Mouse (Mus musculus) hindbrain, embryonic 14.5 days (tissue): ENCODE data around the gene Atg2b. TPM values are rescaled to one million over a fixed set of nuclear protein-coding genes. Genes with fewer than 3 reads are reported as not detected.
A peak's percentile ranks its signal among the peaks of the same experiment; 100 is the strongest.

Source experiments
- ATAC-seq: fragments of 200-750 bp; cut with Nextera tagmentation; 2 replicates; pipeline ENCODE4 v1.8.0; 2017; ENCODE audit warnings: moderate number of reproducible peaks, mild to moderate bottlenecking, moderate TSS enrichment, moderate library complexity; ENCODE audit not compliant: low FRiP score
- DNase-seq: peaks from one replicate; pipeline ENCODE4 v3.0.0-alpha.2; 2015; ENCODE audit warnings: low spot score
- H3K27ac ChIP-seq: fragments of 300-500 bp; sonication (generic); 2 replicates; pipeline ENCODE4 v1.5.1; 2014; ENCODE audit warnings: mild to moderate bottlenecking, moderate library complexity
- H3K27me3 ChIP-seq: fragments of 300-500 bp; sonication (generic); 2 replicates; pipeline ENCODE4 v1.6.1; 2014; ENCODE audit warnings: mild to moderate bottlenecking, low read length, mixed read lengths; ENCODE audit not compliant: control insufficient read depth, insufficient read depth
- H3K36me3 ChIP-seq: fragments of 300-500 bp; sonication (generic); replicated peaks from 2 replicates; pipeline ENCODE4 v1.6.1; 2014; ENCODE audit not compliant: control insufficient read depth, insufficient read depth
- H3K4me1 ChIP-seq: fragments of 300-500 bp; sonication (generic); replicated peaks from 2 replicates; pipeline ENCODE4 v1.6.1; 2014; ENCODE audit warnings: antibody characterized with exemption, low read length, mixed read lengths; ENCODE audit not compliant: control insufficient read depth, insufficient read depth
- H3K4me2 ChIP-seq: fragments of 300-500 bp; sonication (generic); replicated peaks from 2 replicates; pipeline ENCODE4 v1.6.1; 2014; ENCODE audit warnings: mild to moderate bottlenecking, moderate library complexity
- H3K4me3 ChIP-seq: fragments of 300-500 bp; sonication (generic); replicated peaks from 2 replicates; pipeline ENCODE4 v1.5.1; 2014; ENCODE audit warnings: mild to moderate bottlenecking, low read length
- H3K9ac ChIP-seq: fragments of 300-500 bp; sonication (generic); 2 replicates; pipeline ENCODE4 v1.6.1; 2014
- H3K9me3 ChIP-seq: fragments of 300-500 bp; sonication (generic); 2 replicates; pipeline ENCODE4 v1.6.1; 2016; ENCODE audit warnings: low read length; ENCODE audit not compliant: control insufficient read depth
- WGBS: fragments of 180-500 bp; shearing (Covaris S2); extraction: QIAGEN DNeasy Blood & Tissue Kit; methylation state at CpG from one replicate; pipeline ENCODE4 v1.1.7; 2014; 5-methylcytosine and 5-hydroxymethylcytosine counted together
- polyA plus RNA-seq: library from polyadenylated mRNA; unstranded; fragments of >200 nt; fragmentation: Nextera tagmentation; extraction: Ambion mirVana; gene quantifications from 2 replicates; pipeline ENCODE4 v1.2.1, GENCODE M21; 2014

The Atg2b gene
- 18.2 and 18.4 TPM in 2 replicates for polyA plus RNA-seq

DNA sequence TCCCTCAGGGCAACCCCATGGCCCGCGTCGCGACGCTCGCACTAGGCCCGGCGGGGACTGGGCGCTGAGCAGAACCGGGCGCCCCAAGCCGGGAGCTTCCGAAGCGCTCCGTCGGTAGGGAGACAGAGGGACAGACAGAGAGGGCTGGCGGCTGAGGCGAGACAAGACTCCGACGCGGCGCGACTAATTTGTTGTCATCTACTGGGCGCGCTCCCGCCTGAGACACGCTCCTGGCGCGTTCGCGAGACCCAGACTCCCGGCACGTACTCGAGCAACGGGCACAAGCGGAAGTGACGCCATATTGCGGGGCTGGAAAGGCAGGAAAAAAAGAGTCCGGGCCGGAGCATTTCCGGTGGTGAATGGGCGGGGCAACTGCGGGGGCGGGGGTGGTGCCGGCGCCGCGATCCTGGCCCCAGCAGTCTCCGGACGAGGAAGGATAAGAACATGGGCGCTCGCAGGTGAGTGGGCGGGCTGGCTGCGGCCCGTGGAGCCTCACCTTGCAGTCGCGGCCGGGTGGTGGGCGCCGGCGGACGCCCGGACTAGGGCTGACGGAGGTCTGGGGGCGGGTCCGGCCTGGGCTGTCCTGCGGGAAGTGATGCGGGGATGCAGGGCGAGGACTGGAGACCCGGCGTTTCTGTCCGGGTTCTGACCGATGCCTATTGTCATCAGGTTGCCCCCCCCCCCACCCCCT lies at the start of gene Atg2b:
Gene Atg2b (minus strand): TSS at position 211 of the 691 bp plus-strand sequence.
- peak; percentile 99 for DNase-seq
- H3K36me3 ChIP-seq = peaks cover 17% of the 10 kb centered on the region
- peak within 1 kb of the TSS; percentile 86 for H3K4me3 ChIP-seq
- H3K9me3 ChIP-seq = no peaks in the 10 kb centered on the region
- peaks cover 31% of the 10 kb centered on the region for H3K4me1 ChIP-seq
- peak within 1 kb of the TSS; percentile 95 for H3K27ac ChIP-seq
- H3K4me2 ChIP-seq = peak within 1 kb of the TSS; percentile 84
- 3% methylated on average over 70 of the region's 73 CpGs for whole genome bisulfite sequencing
- H3K9ac ChIP-seq = peak within 1 kb of the TSS; percentile 82
- ATAC-seq = peak; percentile 92
- H3K27me3 ChIP-seq = no peaks in the 10 kb centered on the region

DNA sequence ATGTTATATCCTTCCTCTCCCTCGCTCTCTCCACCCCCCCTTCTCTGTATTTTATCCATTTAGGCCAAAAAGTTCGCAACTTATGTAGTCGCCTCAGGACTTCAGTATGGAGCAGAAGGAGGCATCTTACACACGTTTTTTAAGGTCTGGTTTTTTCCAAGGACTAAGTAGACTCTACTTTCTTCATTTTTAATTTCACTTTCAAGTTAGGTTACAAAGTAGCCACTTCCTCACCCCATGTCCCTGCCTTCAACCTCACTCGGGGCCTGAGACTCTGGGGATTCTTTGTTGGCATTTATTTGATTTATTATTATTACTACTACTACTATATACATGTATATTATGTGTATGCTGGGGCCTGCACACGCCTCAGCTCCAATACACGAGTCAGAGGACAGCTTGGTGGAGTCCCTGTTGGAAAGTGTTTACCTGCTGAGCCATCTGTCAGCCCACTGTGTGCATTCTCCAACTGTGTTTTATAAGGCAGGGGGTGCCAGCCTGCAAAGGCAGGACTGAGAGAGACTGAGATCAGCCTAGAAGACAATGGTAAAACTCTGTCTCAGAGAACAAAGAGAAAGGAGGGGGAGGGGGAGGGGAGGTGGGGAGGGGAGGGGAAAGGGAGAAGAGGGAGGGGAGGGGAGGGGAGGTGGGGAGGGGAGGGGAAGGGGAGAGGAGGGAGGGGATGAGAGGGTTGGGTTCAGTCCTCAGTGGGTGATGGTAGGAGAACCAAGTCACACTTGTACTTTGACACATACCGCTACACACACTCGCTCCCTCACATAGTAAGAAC lies 48.6 kb upstream of the Atg2b start:
- DNase-seq (no peak), ATAC-seq (no peak)
- H3K9ac ChIP-seq = no peak overlapping the region
- no peak overlapping the region for H3K27ac ChIP-seq
- no peaks in the 10 kb centered on the region for H3K4me1 ChIP-seq
- no peaks in the 10 kb centered on the region for H3K36me3 ChIP-seq
- no peak overlapping the region for H3K4me2 ChIP-seq
- H3K27me3 ChIP-seq = no peaks in the 10 kb centered on the region
- 71% methylated on average over 9 of the region's 9 CpGs for WGBS
- H3K9me3 ChIP-seq = no peaks in the 10 kb centered on the region
- H3K4me3 ChIP-seq = no peak overlapping the region

- H3K27ac ChIP-seq = no peak overlapping the region
- H3K4me2 ChIP-seq = no peak overlapping the region
- no peaks in the 10 kb centered on the region for H3K9me3 ChIP-seq
- ATAC-seq (no peak), DNase-seq (no peak)
- WGBS = 88% methylated on average over 6 of the region's 6 CpGs
- no peaks in the 10 kb centered on the region for H3K36me3 ChIP-seq
- H3K4me1 ChIP-seq = no peaks in the 10 kb centered on the region
- H3K4me3 ChIP-seq = no peak overlapping the region
- no peak overlapping the region for H3K9ac ChIP-seq
- H3K27me3 ChIP-seq = no peaks in the 10 kb centered on the region
Observed at GRCm38 (mm10) chr12:105730851-105731460, 45.9 kb upstream of the Atg2b start.

- H3K4me2 ChIP-seq = no peak overlapping the region
- DNase-seq = peak; percentile 80
- no peak overlapping the region for H3K9ac ChIP-seq
- no peak for ATAC-seq
- no peaks in the 10 kb centered on the region for H3K4me1 ChIP-seq
- H3K27me3 ChIP-seq = no peaks in the 10 kb centered on the region
- H3K4me3 ChIP-seq = no peak overlapping the region
- H3K27ac ChIP-seq = no peak overlapping the region
- H3K9me3 ChIP-seq = no peaks in the 10 kb centered on the region
- WGBS = 28% methylated on average over 8 of the region's 8 CpGs
- H3K36me3 ChIP-seq = no peaks in the 10 kb centered on the region
Observed at GRCm38 (mm10) chr12:105727964-105728363, 43.0 kb upstream of the Atg2b start.

- no peak overlapping the region for H3K27ac ChIP-seq
- no peak for ATAC-seq
- DNase-seq = no peak
- H3K9ac ChIP-seq = no peak overlapping the region
- no peak overlapping the region for H3K4me2 ChIP-seq
- H3K36me3 ChIP-seq = no peaks in the 10 kb centered on the region
- no peaks in the 10 kb centered on the region for H3K27me3 ChIP-seq
- H3K4me1 ChIP-seq = peaks cover 3% of the 10 kb centered on the region; the same call in 1 of the 2 replicates
- H3K4me3 ChIP-seq = no peak overlapping the region
- 86% methylated on average over 3 of the region's 3 CpGs for WGBS
- no peaks in the 10 kb centered on the region for H3K9me3 ChIP-seq
Observed at GRCm38 (mm10) chr12:105727268-105727667, 42.3 kb upstream of the Atg2b start.

DNA sequence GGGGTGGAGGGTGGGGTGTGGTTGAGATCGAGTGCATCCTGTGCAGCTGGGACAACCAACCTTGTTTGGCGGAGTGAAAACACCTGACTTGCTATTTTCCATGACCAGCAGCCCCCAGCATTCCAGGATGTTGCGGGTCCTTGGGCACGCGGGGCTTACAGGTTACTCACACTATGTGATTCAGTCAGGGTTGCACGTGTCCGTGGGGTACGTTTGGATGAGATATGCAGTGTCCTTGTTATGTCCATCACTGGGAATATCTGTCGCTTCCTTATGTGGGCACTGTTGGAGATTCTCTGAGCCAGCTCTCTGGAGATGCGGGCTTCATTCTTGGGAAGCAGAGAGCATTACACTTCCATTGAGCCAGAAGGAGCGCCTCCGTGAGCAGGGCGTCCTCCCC lies 40.7 kb upstream of the Atg2b start:
- no peak overlapping the region for H3K27ac ChIP-seq

GRCm38 (mm10) chr12:105724616-105725015 lies 39.6 kb upstream of the Atg2b start:
- Histone ChIP-seq H3K4me3 (no peak overlapping the region), H3K4me1 (peaks cover 13% of the 10 kb centered on the region), H3K9ac (no peak overlapping the region), H3K4me2 (no peak overlapping the region), H3K9me3 (no peaks in the 10 kb centered on the region), H3K27me3 (no peaks in the 10 kb centered on the region), H3K27ac (no peak overlapping the region), H3K36me3 (no peaks in the 10 kb centered on the region)
- DNase-seq = no peak
- 61% methylated on average over 1 of the region's 1 CpGs for WGBS
- ATAC-seq = no peak

More for the DNA sequence above, 40.7 kb upstream of the Atg2b start:
- 80% methylated on average over 13 of the region's 13 CpGs for WGBS
- H3K27me3 ChIP-seq = no peaks in the 10 kb centered on the region
- H3K4me1 ChIP-seq = peaks cover 13% of the 10 kb centered on the region
- H3K9me3 ChIP-seq = no peaks in the 10 kb centered on the region
- H3K36me3 ChIP-seq = no peaks in the 10 kb centered on the region
- no peak overlapping the region for H3K4me3 ChIP-seq
- H3K9ac ChIP-seq = no peak overlapping the region
- no peak for DNase-seq
- no peak overlapping the region for H3K4me2 ChIP-seq
- ATAC-seq = no peak

DNA sequence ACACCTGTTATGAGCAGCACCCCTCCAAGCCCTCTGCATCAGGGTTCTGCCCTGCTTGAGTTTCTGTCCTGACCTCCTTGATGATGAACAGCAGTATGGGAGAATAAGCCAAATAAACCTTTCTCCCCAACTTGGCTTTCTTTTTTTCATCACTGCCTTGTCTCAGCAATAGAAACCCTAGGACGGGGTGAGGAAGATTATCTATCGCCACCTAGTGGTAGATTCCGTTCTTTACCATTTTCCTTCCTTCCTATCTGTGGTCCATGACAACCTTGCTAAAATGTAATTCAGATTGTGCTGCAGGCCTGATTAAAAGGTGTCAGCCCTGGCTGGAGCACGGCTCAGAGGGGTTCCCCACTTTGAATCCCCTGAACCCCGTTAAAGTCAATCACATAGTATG lies 37.6 kb upstream of the Atg2b start:
- Histone ChIP-seq H3K4me1 (peaks cover 13% of the 10 kb centered on the region), H3K36me3 (no peaks in the 10 kb centered on the region), H3K9ac (no peak overlapping the region), H3K27me3 (no peaks in the 10 kb centered on the region), H3K4me2 (no peak overlapping the region), H3K9me3 (no peaks in the 10 kb centered on the region), H3K4me3 (no peak overlapping the region), H3K27ac (no peak overlapping the region)
- 3% methylated on average over 5 of the region's 5 CpGs for WGBS
- DNase-seq (peak; percentile 82), ATAC-seq (no peak)

GRCm38 (mm10) chr12:105721452-105722132 lies 36.6 kb upstream of the Atg2b start:
- H3K27me3 ChIP-seq = no peaks in the 10 kb centered on the region
- 31% methylated on average over 14 of the region's 14 CpGs for WGBS
- ATAC-seq (peak; percentile 74), DNase-seq (peak; percentile 48)
- no peaks in the 10 kb centered on the region for H3K36me3 ChIP-seq
- H3K27ac ChIP-seq = peak overlapping the region; percentile 72
- H3K4me1 ChIP-seq = peaks cover 13% of the 10 kb centered on the region
- no peaks in the 10 kb centered on the region for H3K9me3 ChIP-seq
- no peak overlapping the region for H3K4me3 ChIP-seq
- peak overlapping the region; percentile 19; the same call in 1 of the 2 replicates for H3K4me2 ChIP-seq
- H3K9ac ChIP-seq = peak overlapping the region; percentile 5; the same call in 1 of the 2 replicates
